Mouse (Mus musculus) embryonic fibroblast, embryonic 13.5 days (primary cell): ENCODE data around the gene Lgals1.

Experiments
- CTCF ChIP-seq: IDR thresholded peaks from 2 replicates; pipeline ENCODE4 v1.5.1; 2011; ENCODE audit warnings: mild to moderate bottlenecking, control low read depth, low read length, moderate library complexity, borderline replicate concordance; ENCODE audit not compliant: insufficient read depth
- POLR2A ChIP-seq: IDR thresholded peaks from 2 replicates; pipeline ENCODE4 v1.6.1; 2011; ENCODE audit warnings: low read depth, mild to moderate bottlenecking, control low read depth, low read length, moderate library complexity

GRCm38 (mm10) chr15:78899740-78900584 lies 26.6 kb upstream of the Lgals1 start, which contains the start of gene Sh3bp1:
- TF ChIP-seq CTCF, result no peak
- TF ChIP-seq POLR2A, result peak; percentile 69
